Mouse (Mus musculus) megakaryocyte, embryonic 14.5 days (primary cell): ENCODE measurements at regions not wholly inside any gene's neighbourhood (a gene's known extent, or its start where the extent isn't known, plus 50 kb on each side); places are given as distances from the start of the nearest gene placed in this dataset.
A peak's percentile ranks its signal among the peaks of the same experiment; 100 is the strongest.

Source experiments
- H3K27me3 ChIP-seq: replicated peaks from 2 replicates; pipeline ENCODE3; 2012; ENCODE audit warnings: inconsistent platforms
- H3K36me3 ChIP-seq: replicated peaks from 2 replicates; pipeline ENCODE3; 2012; ENCODE audit warnings: low read length, inconsistent platforms, mixed read lengths
- H3K4me1 ChIP-seq: 2 replicates; pipeline ENCODE4 v1.6.1; 2012; ENCODE audit warnings: inconsistent platforms
- H3K4me3 ChIP-seq: replicated peaks from 2 replicates; pipeline ENCODE3; 2012; ENCODE audit warnings: moderate library complexity, mild to moderate bottlenecking, inconsistent platforms
- H3K9me3 ChIP-seq: 2 replicates; pipeline ENCODE4 v1.6.1; 2012; ENCODE audit warnings: inconsistent platforms
- FLI1 ChIP-seq: IDR thresholded peaks from 2 replicates; pipeline ENCODE4 v1.6.1; 2012; ENCODE audit warnings: low read length, inconsistent platforms, mixed read lengths
- GATA1 ChIP-seq: IDR thresholded peaks from 3 replicates; pipeline ENCODE4 v1.6.1; 2012; ENCODE audit warnings: mixed read lengths, low read length, inconsistent platforms, borderline replicate concordance

DNA sequence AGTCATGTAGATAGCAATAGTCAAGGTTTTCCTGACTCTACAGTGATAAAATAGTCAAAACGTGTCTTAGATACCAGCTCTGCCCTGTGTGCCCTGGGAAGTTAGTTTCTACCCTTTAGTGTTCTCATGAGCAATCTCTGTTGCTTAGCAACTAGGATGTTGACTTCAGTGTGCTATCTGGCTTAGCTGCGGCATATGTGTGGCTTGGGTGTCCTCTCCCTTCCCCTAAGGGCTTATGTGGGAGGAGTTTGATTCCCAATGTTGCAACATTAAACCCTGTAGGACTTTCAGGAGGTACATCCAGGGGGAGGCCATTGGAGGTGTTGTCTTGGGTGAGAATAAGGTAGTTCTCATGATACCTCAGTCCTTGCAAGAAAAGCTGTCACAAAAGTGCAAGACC, 229.9 kb downstream of the Gm10260 start:
- TF ChIP-seq GATA1: no peak
- no peak for TF ChIP-seq FLI1
- H3K9me3 ChIP-seq: 0 out of 2 replicates have a peak, but pooled peaks cover 3% of the 10 kb centered on the region
- no peaks in the 10 kb centered on the region for H3K4me1 ChIP-seq
- H3K4me3 ChIP-seq: no peak overlapping the region
- peaks cover 27% of the 10 kb centered on the region for H3K27me3 ChIP-seq
- H3K36me3 ChIP-seq: no peaks in the 10 kb centered on the region

DNA sequence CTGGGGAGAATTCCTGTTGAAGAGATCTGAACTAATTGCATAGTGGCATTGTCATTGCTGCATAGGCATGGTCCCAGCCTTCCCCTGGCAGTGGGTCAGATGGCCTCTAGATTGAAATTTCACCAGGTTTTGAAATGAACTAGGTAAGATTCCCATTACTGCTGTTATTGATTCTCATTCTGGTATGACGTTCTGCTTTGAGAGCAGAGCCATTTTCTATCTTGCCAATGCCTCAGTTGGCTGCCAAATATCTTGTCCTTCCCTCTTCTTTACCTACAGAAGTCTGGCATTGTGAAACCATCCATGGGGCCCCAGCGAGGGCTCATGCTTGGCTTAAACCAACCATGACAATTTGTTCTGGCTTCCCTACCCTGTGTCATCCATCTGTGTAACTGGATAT, 232.5 kb downstream of the Gm10260 start:
- Histone ChIP-seq H3K4me1 (no peaks in the 10 kb centered on the region), H3K4me3 (no peak overlapping the region), H3K36me3 (no peaks in the 10 kb centered on the region), H3K27me3 (peaks cover 24% of the 10 kb centered on the region), H3K9me3 (0 out of 2 replicates have a peak, but pooled peaks cover 3% of the 10 kb centered on the region)
- TF ChIP-seq FLI1: no peak
- no peak for TF ChIP-seq GATA1

DNA sequence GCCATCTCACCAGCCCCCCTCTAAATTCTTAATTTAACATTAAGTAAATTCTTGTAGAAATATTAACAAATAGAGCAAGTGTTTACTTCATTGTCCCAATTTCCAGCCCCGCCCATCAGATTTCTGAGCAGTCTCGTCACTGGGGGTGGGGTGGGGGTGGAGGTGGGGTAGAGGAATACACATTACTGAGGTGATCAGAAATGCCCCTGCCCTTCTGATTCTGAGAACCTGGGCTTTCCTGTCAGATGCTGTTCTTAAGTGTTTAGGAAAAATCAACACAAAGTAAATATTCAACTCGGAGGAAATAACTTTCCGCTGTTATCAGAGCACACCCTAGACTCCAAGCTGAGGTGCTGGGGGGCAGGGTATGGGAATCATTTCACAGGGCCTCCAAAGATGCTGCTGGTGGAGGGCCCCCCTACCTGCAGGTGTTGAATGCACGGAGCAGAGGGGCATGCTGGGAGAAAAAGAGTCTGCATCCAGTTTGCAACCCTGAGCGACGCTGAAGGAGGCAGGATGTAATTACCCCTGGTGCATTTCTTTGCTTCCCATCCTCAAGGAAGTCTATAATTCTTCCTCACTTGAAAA, 235.5 kb downstream of the Gm10260 start:
- TF ChIP-seq GATA1 (no peak), FLI1 (no peak)
- Histone ChIP-seq H3K27me3 (peaks cover 15% of the 10 kb centered on the region), H3K4me3 (no peak overlapping the region), H3K9me3 (0 out of 2 replicates have a peak, but pooled peaks cover 3% of the 10 kb centered on the region), H3K4me1 (no peaks in the 10 kb centered on the region), H3K36me3 (no peaks in the 10 kb centered on the region)

DNA sequence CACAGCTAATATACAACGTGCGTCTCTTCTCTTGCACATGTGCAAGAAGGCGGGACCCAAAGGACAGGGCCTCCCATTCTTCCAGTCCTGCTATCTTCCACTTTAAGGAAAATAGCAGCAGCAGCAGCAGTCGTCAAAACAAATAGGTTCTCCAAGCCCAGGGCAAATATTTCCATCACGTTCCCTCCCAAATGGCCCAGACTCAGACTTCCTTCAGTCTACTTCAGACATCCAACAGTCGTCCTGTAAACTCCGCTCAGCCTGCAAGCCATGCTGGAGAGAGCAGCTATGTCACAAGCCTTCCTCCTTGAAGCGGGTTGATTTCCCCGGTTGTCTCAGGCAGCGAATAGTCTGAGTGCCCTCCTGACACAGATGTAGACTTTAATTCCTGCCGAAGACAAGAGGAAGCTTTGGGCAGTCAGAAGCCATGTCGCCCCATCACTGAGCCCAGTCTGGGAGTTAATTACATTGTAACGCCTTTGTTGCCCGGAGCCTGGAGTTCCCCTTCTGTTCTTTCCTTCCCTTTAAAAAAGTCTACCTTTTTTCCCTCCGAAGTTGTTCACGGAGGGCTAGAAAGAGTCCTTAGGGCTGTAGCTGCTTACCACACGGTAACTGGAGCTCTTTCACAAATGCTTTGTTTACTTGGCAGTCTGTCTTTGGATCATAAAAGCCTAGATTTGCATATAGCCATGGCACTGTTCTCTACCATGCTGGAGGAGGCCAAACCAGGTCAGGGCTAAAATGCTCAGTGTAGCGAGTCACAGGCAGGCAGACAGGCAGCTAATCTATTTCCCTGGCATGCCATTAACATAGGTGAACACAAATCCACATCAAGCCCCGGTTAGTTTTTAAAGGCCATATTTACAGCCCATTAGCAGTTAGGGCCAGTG, 236.7 kb downstream of the Gm10260 start:
- TF ChIP-seq GATA1: no peak
- TF ChIP-seq FLI1: no peak
- no peak overlapping the region for H3K4me3 ChIP-seq
- no peaks in the 10 kb centered on the region for H3K4me1 ChIP-seq
- peaks cover 12% of the 10 kb centered on the region for H3K27me3 ChIP-seq
- H3K9me3 ChIP-seq: 0 out of 2 replicates have a peak, but pooled peaks cover 3% of the 10 kb centered on the region
- no peaks in the 10 kb centered on the region for H3K36me3 ChIP-seq

DNA sequence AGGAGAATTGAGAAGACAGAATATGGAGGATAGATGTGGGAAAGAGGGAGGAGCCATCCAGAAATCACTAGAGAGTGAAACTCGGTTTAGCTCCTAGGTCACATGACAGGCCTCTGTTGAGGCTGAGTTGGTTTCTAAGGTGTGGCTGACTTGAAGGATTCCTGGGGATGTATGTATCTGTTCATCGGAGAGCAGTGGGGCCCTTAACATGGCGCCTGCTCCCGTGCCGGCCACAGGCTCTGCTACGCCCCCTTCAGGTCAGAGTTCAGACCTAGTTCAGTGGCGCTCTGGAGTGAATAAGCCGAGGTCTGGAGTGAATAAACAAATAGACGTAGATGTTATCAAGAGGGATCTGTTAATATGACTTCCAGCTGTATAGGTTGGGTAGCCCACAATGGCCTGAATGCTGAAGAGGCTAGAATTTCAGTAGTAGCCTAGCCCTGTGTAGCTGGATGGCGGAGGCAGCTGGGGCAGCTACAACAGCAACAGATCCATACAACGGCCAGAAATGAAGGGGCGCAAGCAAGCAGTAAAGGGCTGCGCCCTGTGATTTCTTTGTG, 239.4 kb downstream of the Gm10260 start:
- TF ChIP-seq GATA1 (no peak), FLI1 (no peak)
- Histone ChIP-seq H3K27me3 (peaks cover 11% of the 10 kb centered on the region), H3K9me3 (no peaks in the 10 kb centered on the region), H3K36me3 (no peaks in the 10 kb centered on the region), H3K4me3 (no peak overlapping the region), H3K4me1 (no peaks in the 10 kb centered on the region)

DNA sequence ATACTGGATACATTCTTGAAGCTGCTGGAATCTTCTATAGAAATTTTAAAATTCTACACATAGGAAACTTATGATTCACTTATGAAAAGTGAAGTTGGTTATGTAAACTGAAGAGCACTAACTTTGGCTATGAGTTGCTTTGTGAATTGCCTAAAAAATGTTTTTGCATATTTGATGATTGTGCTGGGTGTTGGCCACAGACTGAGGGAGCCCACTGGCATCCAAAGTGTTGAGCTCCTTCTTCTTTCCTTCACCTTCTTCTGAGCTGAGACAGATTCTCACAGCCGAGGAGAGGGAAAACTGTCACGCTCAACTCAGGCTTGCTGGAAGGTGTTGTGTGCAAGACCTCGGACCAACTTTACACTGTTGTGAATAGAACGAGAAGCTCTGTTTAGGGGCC, 243.7 kb downstream of the Gm10260 start:
- H3K27me3 ChIP-seq: peaks cover 13% of the 10 kb centered on the region
- no peaks in the 10 kb centered on the region for H3K36me3 ChIP-seq
- peaks cover 14% of the 10 kb centered on the region for H3K9me3 ChIP-seq
- TF ChIP-seq GATA1 (no peak), FLI1 (no peak)
- no peak overlapping the region for H3K4me3 ChIP-seq
- H3K4me1 ChIP-seq: no peaks in the 10 kb centered on the region

DNA sequence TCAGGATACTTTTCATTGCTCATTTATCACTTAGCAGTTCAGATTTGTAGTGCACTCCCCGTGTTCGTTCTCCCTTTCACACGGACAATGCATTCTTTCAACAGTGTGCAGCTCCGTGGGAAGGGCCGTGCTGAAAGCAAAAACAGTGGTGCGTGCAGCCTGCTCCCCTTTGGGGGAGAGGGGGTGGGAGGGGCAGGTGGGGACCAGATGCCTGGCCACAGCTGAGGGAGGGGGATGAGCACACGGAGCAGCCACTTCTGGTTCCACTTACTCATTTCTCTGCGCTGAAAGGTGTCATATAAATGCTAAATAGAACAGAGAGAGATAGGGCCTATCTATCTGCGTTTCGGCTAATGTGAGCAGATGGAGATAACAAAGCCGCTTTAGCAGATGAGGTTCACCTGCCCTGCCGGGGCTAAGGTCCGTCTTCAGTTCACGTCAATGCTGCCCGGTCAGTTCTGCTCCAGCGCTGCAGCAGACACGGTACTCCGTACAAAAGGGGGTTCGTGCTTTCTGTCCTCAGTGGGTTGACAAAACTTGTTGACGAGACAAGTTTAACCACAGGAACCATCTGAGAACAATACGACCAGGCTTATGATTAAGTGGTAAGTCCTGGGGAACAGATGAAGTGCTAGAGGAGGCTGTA, 245.9 kb downstream of the Gm10260 start:
- H3K36me3 ChIP-seq: no peaks in the 10 kb centered on the region
- TF ChIP-seq FLI1 (no peak), GATA1 (no peak)
- H3K4me1 ChIP-seq: peaks cover 5% of the 10 kb centered on the region
- peaks cover 14% of the 10 kb centered on the region for H3K9me3 ChIP-seq
- no peak overlapping the region for H3K4me3 ChIP-seq
- peaks cover 25% of the 10 kb centered on the region for H3K27me3 ChIP-seq

DNA sequence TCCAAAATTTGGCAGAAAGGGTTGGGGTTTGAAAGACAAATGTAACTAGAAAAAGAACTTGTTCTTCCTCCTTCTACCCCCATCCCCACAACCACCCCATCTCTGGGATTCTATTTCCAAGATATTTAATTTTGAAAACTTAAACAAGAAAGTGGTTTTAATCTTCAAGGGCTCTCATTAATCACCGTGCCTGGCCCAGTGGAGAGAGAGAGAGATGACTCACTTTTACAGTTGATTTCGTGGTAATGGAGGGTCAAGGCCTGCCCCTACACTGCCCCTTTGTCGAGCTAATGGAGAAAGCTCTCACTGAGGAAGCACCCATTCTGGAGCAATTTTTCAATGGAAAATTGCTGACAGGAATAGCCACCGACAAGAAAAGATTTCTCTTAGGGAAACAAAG, 247.9 kb downstream of the Gm10260 start:
- Histone ChIP-seq H3K27me3 (peaks cover 29% of the 10 kb centered on the region), H3K9me3 (peaks cover 14% of the 10 kb centered on the region), H3K4me1 (peaks cover 5% of the 10 kb centered on the region), H3K36me3 (no peaks in the 10 kb centered on the region), H3K4me3 (no peak overlapping the region)
- TF ChIP-seq GATA1 (no peak), FLI1 (no peak)

DNA sequence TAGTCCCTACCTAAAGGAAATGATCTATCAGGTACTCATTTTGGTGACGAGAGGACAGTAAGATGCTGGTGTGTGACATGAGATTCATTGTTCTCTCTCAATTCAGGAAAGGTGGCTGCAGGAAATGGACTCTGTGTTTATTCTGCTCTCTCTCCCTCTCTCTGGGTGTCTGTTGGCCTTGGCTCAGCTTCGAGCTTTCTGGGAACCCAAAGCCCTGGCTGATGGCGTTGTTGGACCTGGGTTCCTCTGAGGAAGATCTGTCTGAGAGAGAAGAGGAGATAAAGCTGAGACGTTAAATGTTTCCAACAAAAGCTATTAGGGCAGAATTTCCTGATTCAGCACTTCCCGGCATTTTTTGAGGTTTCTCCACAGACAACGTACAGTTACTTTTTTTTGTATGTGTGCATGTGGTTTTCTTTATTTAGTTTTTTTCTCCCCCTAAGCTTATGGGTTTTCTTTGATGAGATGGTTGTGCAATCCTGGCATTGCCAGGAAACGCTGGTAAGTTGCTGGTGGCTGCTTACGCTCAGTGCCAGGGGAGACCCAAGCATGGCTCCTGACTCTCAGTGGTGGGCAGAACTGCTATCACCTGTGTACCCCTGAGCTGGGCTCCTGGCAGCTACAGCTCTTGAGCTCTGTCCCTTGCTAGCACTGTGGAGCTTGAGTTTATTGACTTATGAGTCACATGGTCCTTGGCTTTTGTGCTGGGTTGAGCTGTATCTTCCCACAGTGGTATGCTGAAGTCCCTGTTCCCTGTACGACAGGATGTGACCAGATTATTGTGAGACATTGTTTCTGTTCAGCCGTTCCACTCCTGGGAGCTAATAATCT, 249.8 kb downstream of the Gm10260 start:
- TF ChIP-seq FLI1: no peak
- TF ChIP-seq GATA1: no peak
- Histone ChIP-seq H3K4me3 (peak overlapping the region; percentile 47), H3K27me3 (peaks cover 40% of the 10 kb centered on the region)

More for the DNA sequence above, 249.8 kb downstream of the Gm10260 start:
- Histone ChIP-seq H3K4me1 (peaks cover 5% of the 10 kb centered on the region), H3K36me3 (no peaks in the 10 kb centered on the region), H3K9me3 (peaks cover 14% of the 10 kb centered on the region)
